Mouse (Mus musculus): ENCODE results near the gene Tinag.
"Not testable (repeated sequence)": the region's sequence is repeated elsewhere in the genome, so short reads cannot be mapped to it uniquely, and the experiment has no call there.

The Tinag gene

DNA sequence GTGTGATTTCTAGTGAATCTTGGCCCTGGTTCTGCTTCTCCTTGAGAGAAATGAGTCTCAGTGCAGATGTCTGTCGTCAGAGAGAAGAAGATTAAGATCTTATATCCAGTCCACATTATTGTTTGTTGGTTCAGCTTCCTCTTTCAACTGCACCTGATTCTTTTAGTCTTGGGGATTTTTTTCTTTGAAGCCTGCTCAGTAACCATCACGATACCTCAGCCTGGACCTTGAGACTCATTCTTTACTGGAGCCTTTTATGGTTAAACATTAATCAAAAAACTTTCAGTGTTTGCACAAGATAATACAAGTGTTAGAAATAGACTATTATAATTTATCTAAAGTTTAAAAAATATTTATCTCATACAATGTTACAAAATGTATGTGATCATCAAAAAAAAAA lies at the start of gene Tinag:
Gene Tinag, minus strand, starts transcription at position 210 of the 400 bp plus-strand sequence.
- DNase-seq (ENCODE audit: low spot score), result no peak

- DNase-seq (ENCODE audit: low spot score), result not testable (repeated sequence)
Observed at GRCm38 (mm10) chr9:77083221-77083620, 37.6 kb upstream of the Tinag start.

- no peak for DNase-seq (ENCODE audit: low spot score)
Observed at GRCm38 (mm10) chr9:77071676-77072075, 26.1 kb upstream of the Tinag start.

GRCm38 (mm10) chr9:77056611-77057010 lies 11.0 kb upstream of the Tinag start:
- DNase-seq (ENCODE audit: low spot score), result no peak

DNA sequence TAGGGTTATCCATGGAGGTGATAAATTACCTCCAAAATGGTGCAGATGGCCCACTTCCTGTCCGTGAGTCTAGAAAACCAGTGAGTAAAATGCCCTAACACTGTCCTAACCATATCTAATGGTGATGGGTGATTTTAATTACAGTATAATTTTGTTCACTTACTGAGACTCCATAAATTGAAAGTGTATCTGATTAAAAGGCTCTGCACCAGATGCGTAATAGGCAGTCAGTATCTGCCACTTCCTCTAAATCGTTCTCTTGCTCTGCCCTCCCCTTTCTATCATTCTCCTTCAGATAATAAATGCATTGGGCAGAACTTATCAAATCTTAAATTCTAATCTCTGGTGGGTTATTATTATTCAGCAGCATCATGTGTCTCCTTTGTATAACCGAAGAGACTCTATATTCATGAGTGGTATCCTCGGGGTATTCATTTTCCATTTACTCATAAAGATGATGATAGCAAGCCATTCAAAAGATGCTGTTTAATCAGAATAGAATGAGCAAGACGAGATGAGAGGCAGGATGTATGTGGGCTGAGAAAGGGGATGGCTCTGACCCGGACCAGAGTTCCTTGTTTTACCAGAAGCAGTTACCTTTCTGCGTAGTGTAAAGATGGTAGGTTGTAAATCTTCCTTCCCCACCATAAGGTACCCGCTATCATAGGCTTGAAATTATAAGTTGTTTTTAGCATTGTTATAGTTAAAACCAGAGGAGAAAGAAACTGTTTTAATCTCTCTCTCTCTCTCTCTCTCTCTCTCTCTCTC lies 9.0 kb upstream of the Tinag start:
- no peak for DNase-seq (ENCODE audit: low spot score)

- no peak for DNase-seq (ENCODE audit: low spot score)
Observed at GRCm38 (mm10) chr9:77051406-77051805, 5.8 kb upstream of the Tinag start.

DNA sequence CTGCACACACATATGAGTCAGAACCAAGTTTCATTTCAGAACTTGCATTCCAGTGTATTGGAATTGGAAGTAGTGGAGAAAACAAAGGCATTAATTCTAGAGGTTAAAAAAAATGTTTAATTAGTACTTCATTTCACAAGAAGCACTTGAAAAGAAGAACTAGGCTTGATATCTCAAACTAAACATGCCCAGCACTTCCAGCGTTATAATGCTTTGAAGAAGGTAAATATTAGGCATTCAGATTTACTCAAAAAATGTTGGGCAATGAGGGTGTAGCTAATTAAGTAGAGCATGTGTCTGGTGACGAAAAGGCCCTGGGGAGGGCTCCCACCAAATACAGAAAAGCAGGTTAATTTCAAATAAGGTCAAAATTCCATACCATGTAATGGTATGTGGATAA lies 4.1 kb upstream of the Tinag start:
- DNase-seq (ENCODE audit: low spot score), result no peak

DNA sequence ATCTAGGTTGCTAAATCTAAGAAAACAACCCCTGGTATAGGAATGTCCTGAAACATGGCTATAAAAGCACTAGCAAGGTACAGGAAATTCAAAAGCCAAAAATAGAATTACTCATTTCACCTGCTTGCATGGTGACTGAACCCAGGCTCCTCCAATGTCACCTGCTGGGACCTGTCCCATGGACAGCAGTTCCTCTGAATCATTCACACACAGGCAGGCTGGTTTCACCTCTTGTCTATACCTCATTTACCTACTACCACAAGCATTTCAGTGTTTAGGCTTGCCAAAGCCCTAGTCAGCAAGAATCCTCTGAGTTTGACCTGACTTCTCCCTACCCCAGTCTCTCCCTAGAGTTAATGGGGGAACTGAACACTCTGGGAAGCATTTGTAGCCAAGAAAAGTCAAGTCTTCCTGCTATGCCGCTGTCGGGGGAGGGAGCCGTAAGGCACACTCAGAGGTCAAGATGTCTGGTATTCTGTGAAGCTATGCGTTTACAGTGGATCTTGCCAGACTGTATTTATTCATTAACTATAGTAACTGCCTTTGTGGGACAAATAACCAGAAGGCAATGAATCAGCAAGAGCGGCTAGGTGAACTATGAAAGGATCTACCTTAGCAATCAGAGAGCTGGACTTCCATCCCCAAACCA lies 597 bp upstream of the Tinag start:
- no peak for DNase-seq (ENCODE audit: low spot score)

DNA sequence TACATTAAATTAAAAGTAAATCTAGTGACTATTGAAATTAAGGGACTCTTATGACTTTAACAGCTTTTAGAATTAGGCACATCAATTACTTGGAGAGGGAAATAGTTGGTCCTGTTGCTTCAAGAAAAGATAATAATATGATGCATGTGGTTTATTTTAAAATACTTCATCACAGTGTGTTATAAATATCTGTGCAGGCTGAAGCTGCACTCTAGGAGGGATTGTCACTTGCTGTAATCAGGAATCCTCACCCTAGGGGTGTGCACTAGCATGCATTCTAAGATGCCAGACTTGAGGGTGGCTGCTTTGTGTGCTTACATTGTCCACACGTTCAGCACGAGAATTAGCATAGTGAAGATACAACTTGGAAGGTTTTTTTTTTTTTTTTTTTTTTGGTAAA lies 10.2 kb downstream of the Tinag start:
- no peak for DNase-seq (ENCODE audit: low spot score)

DNA sequence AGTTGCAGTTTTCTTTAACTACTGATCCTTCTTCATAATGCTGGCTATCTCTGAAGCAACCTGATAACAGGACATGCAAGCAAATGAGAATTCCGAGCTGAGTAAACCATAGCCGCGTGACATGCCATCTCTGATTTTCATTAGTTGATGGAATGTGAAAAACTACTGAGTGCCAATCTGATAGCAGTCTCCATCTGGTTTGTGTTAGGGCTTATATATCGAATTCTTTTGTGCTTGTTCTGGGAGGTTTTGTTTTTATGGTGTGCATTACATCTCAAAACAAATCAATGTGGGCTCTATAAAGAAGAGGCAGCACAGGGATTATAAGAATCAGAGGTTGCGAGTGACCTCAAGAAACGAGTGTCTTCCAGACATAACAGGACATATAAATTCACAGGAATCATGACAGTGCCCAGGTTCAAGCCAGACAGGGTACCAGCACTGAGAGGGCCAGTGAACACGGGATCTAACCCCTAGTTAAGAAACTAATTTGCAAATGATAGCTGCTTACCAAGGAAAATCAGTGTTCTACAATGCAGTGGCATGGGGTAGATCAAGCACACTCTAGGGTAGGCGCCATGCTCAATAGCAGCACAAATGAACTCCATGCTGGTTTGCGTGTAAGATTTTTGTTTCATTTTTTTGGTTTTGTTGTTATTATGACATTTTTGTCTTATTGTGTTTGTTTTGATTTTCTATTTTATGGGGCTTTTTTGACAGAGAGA lies 13.0 kb downstream of the Tinag start:
- no peak for DNase-seq (ENCODE audit: low spot score)

- no peak for DNase-seq (ENCODE audit: low spot score)
Observed at GRCm38 (mm10) chr9:77025271-77025670, 20.3 kb downstream of the Tinag start.

DNA sequence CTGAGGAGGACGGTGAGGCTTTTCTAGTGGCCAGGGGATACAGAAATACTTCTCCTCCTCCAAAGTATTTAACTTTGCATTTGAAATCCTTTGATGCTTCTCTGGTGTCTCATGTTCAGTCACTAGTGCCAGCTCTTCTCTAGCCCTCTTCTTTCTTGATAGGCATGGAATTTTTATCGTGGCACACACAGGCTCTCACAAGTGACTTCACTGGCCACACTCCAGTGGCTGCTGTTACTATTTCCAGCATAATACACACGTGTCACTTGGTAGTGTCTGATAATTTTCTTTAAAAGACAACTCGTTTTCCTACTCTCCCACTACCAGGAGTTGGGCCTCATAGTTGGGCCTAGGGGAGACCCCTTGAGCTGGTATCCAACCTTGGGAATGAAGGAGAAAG lies 26.7 kb downstream of the Tinag start:
- no peak for DNase-seq (ENCODE audit: low spot score)

DNA sequence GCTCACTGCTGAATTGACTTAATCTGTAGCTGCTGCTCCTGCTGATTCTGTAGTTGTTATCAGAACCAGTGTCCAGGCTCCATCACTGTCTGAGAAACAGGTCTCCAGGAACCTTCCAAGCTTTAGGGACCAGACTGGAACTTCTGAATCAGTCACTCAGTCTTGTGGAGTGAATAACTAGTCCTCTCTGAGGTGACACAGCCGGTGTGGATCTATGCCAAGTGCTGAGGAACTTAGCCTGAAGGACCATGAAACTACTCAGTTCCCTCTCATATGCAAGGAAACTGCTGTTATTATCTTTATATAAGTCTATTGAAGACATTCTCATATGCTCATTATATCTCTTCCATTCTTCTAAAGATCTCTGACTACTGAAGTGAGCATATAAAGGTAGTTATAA lies 49.6 kb downstream of the Tinag start:
- DNase-seq (ENCODE audit: low spot score), result no peak

GRCm38 (mm10) chr9:76989946-76990345 lies 55.6 kb downstream of the Tinag start:
- no peak for DNase-seq (ENCODE audit: low spot score)

GRCm38 (mm10) chr9:76934813-76935212 lies 110.8 kb downstream of the Tinag start:
- no peak for DNase-seq (ENCODE audit: low spot score)

DNA sequence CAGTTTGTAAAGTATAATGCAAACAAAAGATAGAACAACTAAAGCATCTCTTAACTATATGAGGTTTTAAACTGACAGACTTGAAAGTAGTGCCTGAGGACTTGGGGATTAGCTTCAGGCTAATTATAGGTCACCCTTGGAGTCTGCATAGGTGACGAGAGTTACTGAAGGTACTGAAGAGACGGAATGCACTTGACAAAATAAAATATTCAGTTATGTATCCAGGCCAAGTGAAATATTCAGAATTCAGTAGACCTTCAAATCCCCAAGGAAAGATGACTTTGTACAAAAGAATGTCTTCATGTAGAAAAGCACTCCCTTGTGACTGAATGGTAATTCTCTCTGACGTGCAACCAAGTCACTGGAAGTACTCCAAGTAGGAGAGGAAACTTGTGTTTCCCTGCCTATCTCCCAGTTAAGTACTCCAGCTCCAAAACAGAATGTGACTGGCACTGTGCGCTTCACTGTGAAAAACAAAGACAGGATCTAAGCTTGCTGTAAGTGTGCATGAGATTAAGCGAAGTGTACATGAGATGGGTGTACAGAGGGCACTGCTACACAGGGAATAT lies 130.4 kb downstream of the Tinag start:
- DNase-seq (ENCODE audit: low spot score), result no peak
